Mouse (Mus musculus) large intestine, adult 2 months (tissue): ENCODE measurements around the gene Dlgap4. TPM values are rescaled to one million over a fixed set of nuclear protein-coding genes. Genes with fewer than 3 reads are reported as not detected.

Experiments used
- DNase-seq: peaks from one replicate; pipeline ENCODE4 v3.0.0-alpha.2; 2012; ENCODE audit warnings: low read depth, low spot score
- WGBS: fragments of 180-500 bp; shearing (Covaris S2); methylation state at CpG from one replicate; pipeline ENCODE4 v1.1.7; 2018; 5-methylcytosine and 5-hydroxymethylcytosine counted together
- polyA plus RNA-seq: library from polyadenylated mRNA; depleted of rRNA; stranded (reverse); fragments of >200 nt; gene quantifications from 2 replicates; pipeline ENCODE4 v1.2.3, GENCODE M21; 2012; rRNA removed

Dlgap4 gene
- 42.4 and 54.4 TPM in 2 replicates for polyA plus RNA-seq

GRCm38 (mm10) chr2:156613541-156614257, at the start of gene Dlgap4:
Gene Dlgap4, plus strand, starts transcription at chr2:156613705.
- no peak for DNase-seq
- whole genome bisulfite sequencing: 2% methylated on average over 96 of the region's 103 CpGs

GRCm38 (mm10) chr2:156566512-156566911, 47.0 kb upstream of the Dlgap4 start:
- 39% methylated on average over 2 of the region's 2 CpGs for WGBS
- DNase-seq: no peak

- 91% methylated on average over 7 of the region's 7 CpGs for WGBS
- DNase-seq: no peak
These were observed 44.9 kb upstream of the Dlgap4 start for GRCm38 (mm10) chr2:156568647-156569046.

- DNase-seq: no peak
- WGBS: 92% methylated on average over 3 of the region's 3 CpGs
These were observed 44.2 kb upstream of the Dlgap4 start for GRCm38 (mm10) chr2:156569261-156569660.

- DNase-seq: no peak
- 76% methylated on average over 6 of the region's 6 CpGs for WGBS
These were observed 42.0 kb upstream of the Dlgap4 start for GRCm38 (mm10) chr2:156571521-156571920.

- WGBS: 73% methylated on average over 7 of the region's 7 CpGs
- DNase-seq: no peak
These were observed 36.5 kb upstream of the Dlgap4 start for GRCm38 (mm10) chr2:156576850-156577587.

GRCm38 (mm10) chr2:156580507-156580906, 33.0 kb upstream of the Dlgap4 start:
- WGBS: 60% methylated on average over 5 of the region's 5 CpGs
- DNase-seq: no peak

- no peak for DNase-seq
- WGBS: 61% methylated on average over 10 of the region's 10 CpGs
These were observed 32.3 kb upstream of the Dlgap4 start for GRCm38 (mm10) chr2:156581244-156581643.

GRCm38 (mm10) chr2:156582887-156583286, 30.6 kb upstream of the Dlgap4 start:
- WGBS: 67% methylated on average over 10 of the region's 10 CpGs

GRCm38 (mm10) chr2:156584154-156584796, 29.2 kb upstream of the Dlgap4 start:
- no peak for DNase-seq
- WGBS: 62% methylated on average over 11 of the region's 11 CpGs

More at GRCm38 (mm10) chr2:156582887-156583286, 30.6 kb upstream of the Dlgap4 start:
- DNase-seq: no peak

- DNase-seq: no peak
- WGBS: 60% methylated on average over 14 of the region's 14 CpGs
These were observed 28.6 kb upstream of the Dlgap4 start for GRCm38 (mm10) chr2:156584797-156585471.

GRCm38 (mm10) chr2:156589481-156589880, 24.0 kb upstream of the Dlgap4 start:
- 87% methylated on average over 9 of the region's 9 CpGs for WGBS
- no peak for DNase-seq

- WGBS: 51% methylated on average over 15 of the region's 15 CpGs
- no peak for DNase-seq
These were observed 18.5 kb upstream of the Dlgap4 start for GRCm38 (mm10) chr2:156594987-156595490.

GRCm38 (mm10) chr2:156602581-156602980, 10.9 kb upstream of the Dlgap4 start:
- 71% methylated on average over 7 of the region's 7 CpGs for WGBS
- no peak for DNase-seq

GRCm38 (mm10) chr2:156603671-156604070, 9.8 kb upstream of the Dlgap4 start:
- no peak for DNase-seq

GRCm38 (mm10) chr2:156605144-156605543, 8.4 kb upstream of the Dlgap4 start:
- 45% methylated on average over 3 of the region's 3 CpGs for WGBS
- DNase-seq: no peak

More at GRCm38 (mm10) chr2:156603671-156604070, 9.8 kb upstream of the Dlgap4 start:
- 60% methylated on average over 9 of the region's 9 CpGs for WGBS

- no peak for DNase-seq
- 59% methylated on average over 5 of the region's 5 CpGs for WGBS
These were observed 7.5 kb upstream of the Dlgap4 start for GRCm38 (mm10) chr2:156605971-156606370.

GRCm38 (mm10) chr2:156613081-156613540, 394 bp upstream of the Dlgap4 start:
- DNase-seq: no peak
- 3% methylated on average over 41 of the region's 41 CpGs for WGBS

- WGBS: 3% methylated on average over 18 of the region's 18 CpGs
- DNase-seq: no peak
These were observed 702 bp downstream of the Dlgap4 start for GRCm38 (mm10) chr2:156614258-156614556.
